Mouse (Mus musculus): ENCODE data around the gene Fbxl17.

DNA sequence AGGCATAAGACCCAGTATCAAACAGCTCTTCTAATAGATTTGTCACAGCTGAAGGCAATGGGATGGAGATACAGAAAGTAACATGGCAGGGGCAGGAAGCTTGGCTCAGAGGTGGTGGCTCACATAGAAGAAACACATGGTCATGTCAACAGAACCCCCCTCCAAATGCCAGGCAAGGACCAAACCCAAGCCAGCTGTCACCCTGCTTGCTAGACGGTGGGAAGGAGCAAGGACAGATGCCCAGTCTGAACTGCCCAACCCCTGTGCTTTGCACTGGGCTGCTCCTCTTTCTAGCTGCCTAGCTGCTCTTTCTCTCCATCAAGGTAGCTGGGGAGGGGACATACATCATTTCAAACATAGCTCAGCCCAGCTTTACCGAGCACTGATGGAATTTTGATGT is 377.4 kb downstream of the Fbxl17 start:
- TF ChIP-seq CTCF (IDR thresholded peaks at IDR 0.05; ENCODE audit: low read depth) (no peak), EP300 (IDR thresholded peaks at IDR 0.05; ENCODE audit: low read depth) (no peak)
